Mouse (Mus musculus) liver, embryonic 11.5 days (tissue): ENCODE measurements around the gene D430041D05Rik. TPM values are rescaled to one million over a fixed set of nuclear protein-coding genes. Genes with fewer than 3 reads are reported as not detected.

Experiments used
- ATAC-seq: fragments of 200-750 bp; cut with Nextera tagmentation; replicated peaks from 2 replicates; pipeline ENCODE4 v1.8.0; 2017; ENCODE audit warnings: moderate number of reproducible peaks, mild to moderate bottlenecking, moderate TSS enrichment, moderate library complexity; ENCODE audit not compliant: low FRiP score
- DNase-seq: peaks from one replicate; pipeline ENCODE4 v3.0.0-alpha.2; 2017; ENCODE audit warnings: low spot score
- H3K27ac ChIP-seq: fragments of 300-500 bp; sonication (generic); 2 replicates; pipeline ENCODE4 v1.5.1; 2014; ENCODE audit warnings: mild to moderate bottlenecking, low read depth, low read length, control low read depth
- H3K27me3 ChIP-seq: fragments of 300-500 bp; sonication (generic); replicated peaks from 2 replicates; pipeline ENCODE4 v1.6.1; 2014; ENCODE audit warnings: low read length, mixed read lengths; ENCODE audit not compliant: control insufficient read depth, insufficient read depth
- H3K36me3 ChIP-seq: fragments of 300-500 bp; sonication (generic); 2 replicates; pipeline ENCODE4 v1.6.1; 2014; ENCODE audit warnings: mild to moderate bottlenecking, low read length, moderate library complexity, mixed read lengths; ENCODE audit not compliant: control insufficient read depth, insufficient read depth
- H3K4me1 ChIP-seq: fragments of 300-500 bp; sonication (generic); replicated peaks from 2 replicates; pipeline ENCODE4 v1.6.1; 2014; ENCODE audit warnings: low read length, mixed read lengths; ENCODE audit not compliant: control insufficient read depth, insufficient read depth
- H3K4me2 ChIP-seq: fragments of 300-500 bp; sonication (generic); 2 replicates; pipeline ENCODE4 v1.6.1; 2014; ENCODE audit warnings: mild to moderate bottlenecking, control low read depth, moderate library complexity
- H3K4me3 ChIP-seq: fragments of 300-500 bp; sonication (generic); 2 replicates; pipeline ENCODE4 v1.5.1; 2014; ENCODE audit warnings: low read depth, low read length, control low read depth
- H3K9ac ChIP-seq: fragments of 300-500 bp; sonication (generic); 2 replicates; pipeline ENCODE4 v1.6.1; 2014; ENCODE audit warnings: low read depth, low read length, control low read depth
- H3K9me3 ChIP-seq: fragments of 300-500 bp; sonication (generic); 2 replicates; pipeline ENCODE4 v1.6.1; 2016; ENCODE audit warnings: low read length, inconsistent platforms, mixed read lengths; ENCODE audit not compliant: control insufficient read depth
- WGBS: fragments of 180-500 bp; shearing (Covaris S2); extraction: QIAGEN DNeasy Blood & Tissue Kit; methylation state at CpG from one replicate; pipeline ENCODE4 v1.1.7; 2014; 5-methylcytosine and 5-hydroxymethylcytosine counted together
- polyA plus RNA-seq: library from polyadenylated mRNA; unstranded; fragments of >200 nt; fragmentation: Nextera tagmentation; extraction: Ambion mirVana; gene quantifications from 2 replicates; pipeline ENCODE4 v1.2.1, GENCODE M21; 2014

D430041D05Rik gene
- polyA plus RNA-seq, 1 experiment from 2014 or later: 0.16 TPM

GRCm38 (mm10) chr2:104444776-104445175 lies 34.0 kb upstream of the D430041D05Rik start:
- DNase-seq: peak; percentile 42
- peaks cover 6% of the 10 kb centered on the region; the same call in 1 of the 2 replicates for H3K36me3 ChIP-seq
- peak; percentile 62; the same call in 1 of the 2 replicates for ATAC-seq
- no peak overlapping the region for H3K27ac ChIP-seq
- H3K27me3 ChIP-seq: no peaks in the 10 kb centered on the region
- WGBS: 38% methylated on average over 2 of the region's 2 CpGs
- no peak overlapping the region for H3K4me3 ChIP-seq
- H3K4me2 ChIP-seq: no peak overlapping the region
- no peaks in the 10 kb centered on the region for H3K9me3 ChIP-seq
- no peaks in the 10 kb centered on the region for H3K4me1 ChIP-seq
- H3K9ac ChIP-seq: no peak overlapping the region

DNA sequence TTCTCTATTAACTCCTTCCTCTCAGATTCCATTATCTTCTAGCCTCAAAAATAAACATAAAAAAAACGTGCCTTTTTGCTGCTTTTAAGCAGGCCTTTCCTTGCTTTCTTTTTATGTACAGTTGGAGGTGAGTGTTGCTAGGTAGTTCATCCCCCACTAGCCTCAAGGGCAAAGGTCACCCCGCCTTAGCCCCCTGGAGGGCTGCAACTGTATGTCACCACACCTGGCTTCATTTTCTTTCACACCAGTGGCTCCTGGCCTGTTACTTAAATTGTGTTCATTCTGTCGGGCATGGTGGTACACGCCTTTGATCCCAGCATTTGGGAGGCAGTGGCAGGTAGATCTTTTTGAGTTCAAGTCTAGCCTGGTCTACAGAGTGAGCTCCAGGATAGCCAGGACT lies 31.5 kb upstream of the D430041D05Rik start:
- no peak overlapping the region for H3K27ac ChIP-seq
- H3K36me3 ChIP-seq: peaks cover 6% of the 10 kb centered on the region; the same call in 1 of the 2 replicates
- H3K9ac ChIP-seq: no peak overlapping the region
- H3K9me3 ChIP-seq: no peaks in the 10 kb centered on the region
- DNase-seq: no peak
- WGBS: 76% methylated on average over 4 of the region's 4 CpGs
- no peak overlapping the region for H3K4me3 ChIP-seq
- H3K4me2 ChIP-seq: no peak overlapping the region
- ATAC-seq: no peak
- no peaks in the 10 kb centered on the region for H3K27me3 ChIP-seq
- H3K4me1 ChIP-seq: no peaks in the 10 kb centered on the region

DNA sequence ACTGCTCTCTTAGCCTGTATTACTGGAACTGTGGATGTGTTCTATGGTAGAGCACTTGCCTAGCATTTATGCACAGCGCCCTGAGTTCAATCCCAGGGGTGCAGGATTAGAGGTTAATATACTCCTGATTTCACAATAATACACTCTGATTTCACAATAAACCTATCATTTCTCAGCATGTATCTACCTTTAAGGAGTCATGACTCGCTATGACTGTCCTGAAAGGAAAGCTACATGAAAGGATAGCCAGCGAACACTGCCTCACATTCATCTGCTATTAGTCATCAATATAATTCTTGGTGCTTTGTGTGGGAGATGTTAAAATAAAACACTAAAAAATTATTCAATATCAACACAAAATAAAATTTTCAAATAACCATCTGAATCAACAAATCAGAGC lies 25.4 kb upstream of the D430041D05Rik start:
- no peaks in the 10 kb centered on the region for H3K27me3 ChIP-seq
- H3K4me3 ChIP-seq: no peak overlapping the region
- 90% methylated on average over 3 of the region's 3 CpGs for WGBS
- no peak for DNase-seq
- no peak overlapping the region for H3K4me2 ChIP-seq
- no peak overlapping the region for H3K9ac ChIP-seq
- H3K36me3 ChIP-seq: peaks cover 26% of the 10 kb centered on the region; the same call in 1 of the 2 replicates
- H3K9me3 ChIP-seq: no peaks in the 10 kb centered on the region
- no peaks in the 10 kb centered on the region for H3K4me1 ChIP-seq
- H3K27ac ChIP-seq: no peak overlapping the region
- ATAC-seq: no peak

DNA sequence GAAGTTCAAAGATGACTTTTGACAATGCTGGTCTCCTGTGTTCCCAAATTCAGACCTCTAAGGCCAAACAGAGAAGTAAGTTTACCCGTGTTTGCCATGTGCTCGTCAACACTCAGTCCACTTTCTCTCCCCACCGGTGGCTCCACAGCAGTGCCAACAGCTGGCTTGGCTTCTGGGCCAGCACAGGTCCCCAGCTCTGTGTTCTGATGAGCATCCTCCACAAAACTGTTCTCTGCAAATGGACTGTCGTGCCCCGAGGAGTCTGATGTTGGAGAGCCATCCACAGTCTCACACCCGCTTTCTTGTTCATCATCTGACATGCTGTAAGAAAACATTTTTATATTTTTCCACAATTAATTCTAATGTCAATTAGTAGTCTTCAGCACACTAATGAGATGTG lies 20.3 kb upstream of the D430041D05Rik start:
- peaks cover 26% of the 10 kb centered on the region for H3K36me3 ChIP-seq
- WGBS: 91% methylated on average over 6 of the region's 6 CpGs
- no peak overlapping the region for H3K9ac ChIP-seq
- H3K4me2 ChIP-seq: no peak overlapping the region
- ATAC-seq (no peak), DNase-seq (no peak)
- no peaks in the 10 kb centered on the region for H3K4me1 ChIP-seq
- no peak overlapping the region for H3K27ac ChIP-seq
- H3K9me3 ChIP-seq: no peaks in the 10 kb centered on the region
- H3K27me3 ChIP-seq: no peaks in the 10 kb centered on the region
- no peak overlapping the region for H3K4me3 ChIP-seq

- Histone ChIP-seq H3K27me3 (no peaks in the 10 kb centered on the region), H3K4me1 (no peaks in the 10 kb centered on the region), H3K4me3 (no peak overlapping the region), H3K27ac (no peak overlapping the region), H3K9ac (no peak overlapping the region), H3K36me3 (peaks cover 25% of the 10 kb centered on the region), H3K9me3 (no peaks in the 10 kb centered on the region), H3K4me2 (no peak overlapping the region)
- ATAC-seq (no peak), DNase-seq (no peak)
- WGBS: 93% methylated on average over 5 of the region's 5 CpGs
These were observed 19.8 kb upstream of the D430041D05Rik start for GRCm38 (mm10) chr2:104430566-104430965.

- no peak overlapping the region for H3K4me2 ChIP-seq
- no peaks in the 10 kb centered on the region for H3K9me3 ChIP-seq
- no peak for DNase-seq
- no peaks in the 10 kb centered on the region for H3K27me3 ChIP-seq
- H3K4me3 ChIP-seq: no peak overlapping the region
- ATAC-seq: no peak
- H3K36me3 ChIP-seq: peaks cover 8% of the 10 kb centered on the region
- no peak overlapping the region for H3K27ac ChIP-seq
- no peak overlapping the region for H3K9ac ChIP-seq
- WGBS: 89% methylated on average over 3 of the region's 3 CpGs
- no peaks in the 10 kb centered on the region for H3K4me1 ChIP-seq
These were observed 15.3 kb upstream of the D430041D05Rik start for GRCm38 (mm10) chr2:104426112-104426511.

DNA sequence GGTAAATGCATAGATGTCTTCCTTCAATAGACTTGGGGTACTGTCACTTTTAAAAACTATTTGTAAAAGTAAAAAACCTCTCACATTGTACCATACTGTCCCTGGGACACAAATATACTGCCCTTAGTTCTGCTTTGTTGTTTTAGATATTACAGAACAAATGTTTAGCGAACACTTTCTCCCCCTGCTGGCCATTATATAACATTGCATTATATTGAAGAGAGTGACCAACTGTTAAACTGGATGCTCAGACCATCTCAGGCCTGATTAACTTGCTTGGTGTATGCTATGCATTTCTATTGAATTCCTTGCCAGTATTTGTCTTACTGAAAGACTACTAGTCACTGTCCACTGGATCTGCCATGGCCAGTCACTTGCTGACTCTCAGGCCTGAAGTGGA lies 11.4 kb upstream of the D430041D05Rik start:
- no peak for ATAC-seq
- 9% methylated on average over 1 of the region's 1 CpGs for WGBS
- Histone ChIP-seq H3K27me3 (no peaks in the 10 kb centered on the region), H3K36me3 (no peaks in the 10 kb centered on the region), H3K9ac (no peak overlapping the region), H3K9me3 (no peaks in the 10 kb centered on the region), H3K4me3 (no peak overlapping the region), H3K27ac (no peak overlapping the region), H3K4me2 (no peak overlapping the region), H3K4me1 (no peaks in the 10 kb centered on the region)
- no peak for DNase-seq

DNA sequence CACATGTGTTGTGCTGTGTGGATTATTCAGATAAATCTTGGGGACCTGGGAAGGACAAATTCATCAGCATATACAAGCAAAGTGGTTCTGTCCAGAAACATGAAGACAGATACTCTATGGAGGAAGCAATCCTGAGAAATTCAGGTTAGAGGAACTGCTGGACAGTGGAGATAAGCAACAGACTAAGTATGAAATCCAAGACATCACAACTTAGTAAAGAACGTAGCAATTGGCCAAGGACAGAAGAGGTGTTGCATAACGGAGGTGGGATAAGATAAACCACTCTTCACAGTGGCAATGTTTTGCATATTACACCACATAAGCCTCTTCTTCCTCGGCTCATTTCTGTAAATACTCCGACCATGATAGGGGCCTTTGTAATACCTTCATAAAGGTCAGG lies 10.0 kb upstream of the D430041D05Rik start:
- no peak overlapping the region for H3K9ac ChIP-seq
- no peak overlapping the region for H3K4me2 ChIP-seq
- H3K4me3 ChIP-seq: no peak overlapping the region
- WGBS: 50% methylated on average over 4 of the region's 4 CpGs
- DNase-seq (no peak), ATAC-seq (no peak)
- H3K4me1 ChIP-seq: no peaks in the 10 kb centered on the region
- H3K36me3 ChIP-seq: no peaks in the 10 kb centered on the region
- no peaks in the 10 kb centered on the region for H3K9me3 ChIP-seq
- H3K27me3 ChIP-seq: no peaks in the 10 kb centered on the region
- no peak overlapping the region for H3K27ac ChIP-seq

- no peaks in the 10 kb centered on the region for H3K4me1 ChIP-seq
- ATAC-seq: no peak
- H3K4me3 ChIP-seq: no peak overlapping the region
- H3K27ac ChIP-seq: no peak overlapping the region
- no peaks in the 10 kb centered on the region for H3K36me3 ChIP-seq
- 68% methylated on average over 1 of the region's 1 CpGs for WGBS
- H3K4me2 ChIP-seq: no peak overlapping the region
- no peak for DNase-seq
- no peaks in the 10 kb centered on the region for H3K27me3 ChIP-seq
- no peak overlapping the region for H3K9ac ChIP-seq
- no peaks in the 10 kb centered on the region for H3K9me3 ChIP-seq
These were observed 9.2 kb upstream of the D430041D05Rik start for GRCm38 (mm10) chr2:104419999-104420398.
